ENCODE assay signal across 24 mouse cellular contexts in the genomic region with DNA sequence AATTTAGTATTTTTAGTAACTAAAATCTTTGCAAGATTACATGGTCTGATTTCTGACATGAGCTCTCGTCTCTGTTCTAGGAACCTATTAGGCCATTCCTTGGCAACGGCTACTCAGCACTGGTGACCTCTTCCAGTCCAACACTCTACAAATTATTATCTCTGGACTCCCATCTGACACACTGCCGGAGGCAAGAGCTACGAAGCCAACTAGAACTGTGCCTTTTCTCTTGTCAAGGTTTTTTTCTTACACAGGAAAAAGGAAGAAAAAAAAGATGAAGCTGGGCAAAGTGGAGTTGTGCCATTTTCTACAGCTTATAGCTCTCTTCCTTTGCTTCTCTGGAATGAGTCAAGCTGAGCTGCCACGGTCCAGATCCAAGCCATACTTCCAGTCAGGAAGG. TPM values are rescaled to one million over a fixed set of nuclear protein-coding genes. Genes with fewer than 3 reads are reported as not detected.
A peak's percentile ranks its signal among the peaks of the same experiment; 100 is the strongest.
DNase-seq lines count a peak whose midpoint lies in the region; ATAC-seq lines count a peak whose summit lies in the region.
"Had no signal": no experiment of that assay in that cellular context is flagged by ENCODE, and none has a peak within 500 bp of the region (broad histone marks: within the 10 kb centered on the region; RNA-seq: fewer than 3 reads in every experiment).

No protein-coding gene starts in this region.

- DNase-seq in lung, postnatal 10 days: peak; percentile 5
- no peak for DNase-seq in lung, postnatal 4 days
- peak; percentile 60 for DNase-seq in cerebellum, adult 11 months
- peak; percentile 56 for DNase-seq in cerebellum, adult 8-10 months
- DNase-seq in lung, postnatal 36 days: peak; percentile 12
- no peak for DNase-seq in hindbrain, embryonic 11.5 days (ENCODE audit: low spot score)
- DNase-seq in urinary bladder, postnatal 14 days (ENCODE audit: low spot score): no peak
- DNase-seq: adrenal gland, adult 2 months; heart, postnatal 14 days; kidney, adult 2 months; kidney, postnatal 14 days; liver; right cerebral cortex, postnatal 14 days; thymus, adult 18-20 months had no signal

- no peak overlapping the region for H3K27ac ChIP-seq in hindbrain, embryonic 11.5 days (ENCODE audit: low read depth, low read length)
- H3K27ac ChIP-seq: forebrain, embryonic 10.5 days; hindbrain, embryonic 13.5 days; layer of hippocampus, adult 2 months; midbrain, embryonic 15.5 days; stomach, embryonic 15.5 days had no signal

- H3K27me3 ChIP-seq in hindbrain, embryonic 11.5 days (ENCODE audit: control insufficient read depth, insufficient read depth, low read length): no peaks in the 10 kb centered on the region
- H3K27me3 ChIP-seq: hindbrain, embryonic 13.5 days; megakaryocyte, embryonic 14.5 days; midbrain, embryonic 15.5 days; stomach, embryonic 15.5 days had no signal

- no peaks in the 10 kb centered on the region for H3K9me3 ChIP-seq in hindbrain, embryonic 11.5 days (ENCODE audit: control insufficient read depth, low read length)
- H3K9me3 ChIP-seq: forebrain, embryonic 10.5 days; hindbrain, embryonic 13.5 days; megakaryocyte, embryonic 14.5 days; midbrain, embryonic 15.5 days; stomach, embryonic 15.5 days had no signal

- 88% methylated on average over 5 of the region's 5 CpGs for WGBS in hindbrain, embryonic 11.5 days

- no peaks in the 10 kb centered on the region for H3K4me1 ChIP-seq in hindbrain, embryonic 11.5 days (replicated peaks; ENCODE audit: control insufficient read depth, insufficient read depth, low read length)
- H3K4me1 ChIP-seq: forebrain, embryonic 10.5 days; megakaryocyte, embryonic 14.5 days; midbrain, embryonic 15.5 days; stomach, embryonic 15.5 days had no signal

- no peak for ATAC-seq in hindbrain, embryonic 11.5 days (ENCODE audit: low FRiP score)
- ATAC-seq: inflammation-experienced regulatory T-cells, adult 6 months; midbrain, embryonic 15.5 days had no signal

- no peak overlapping the region for H3K4me3 ChIP-seq in hindbrain, embryonic 11.5 days (ENCODE audit: low read depth, low read length)
- H3K4me3 ChIP-seq: forebrain, embryonic 10.5 days; hindbrain, embryonic 13.5 days; layer of hippocampus, adult 2 months; megakaryocyte, embryonic 14.5 days; midbrain, embryonic 15.5 days; stomach, embryonic 15.5 days had no signal

- H3K4me2 ChIP-seq in hindbrain, embryonic 11.5 days (replicated peaks; ENCODE audit: low read depth, low read length): no peak overlapping the region
- H3K4me2 ChIP-seq: heart, embryonic 11.5 days; hindbrain, embryonic 13.5 days; midbrain, embryonic 15.5 days; stomach, embryonic 15.5 days had no signal

- H3K36me3 ChIP-seq in hindbrain, embryonic 11.5 days (ENCODE audit: control insufficient read depth, insufficient read depth, low read length): no peaks in the 10 kb centered on the region
- H3K36me3 ChIP-seq: forebrain, embryonic 10.5 days; hindbrain, embryonic 13.5 days; midbrain, embryonic 15.5 days; stomach, embryonic 15.5 days had no signal

- no peak overlapping the region for H3K9ac ChIP-seq in hindbrain, embryonic 11.5 days (ENCODE audit: low read depth, low read length)
- H3K9ac ChIP-seq: hindbrain, embryonic 13.5 days; midbrain, embryonic 15.5 days; stomach, embryonic 15.5 days had no signal

RNA-seq across cellular contexts. Expression of gene Cdh7, which starts 11.7 kb away (rescaled TPM):
- 3.1 and 3.4 TPM in 2 replicates for polyA plus RNA-seq in hindbrain, embryonic 11.5 days (2014; fragmentation: Nextera tagmentation; extraction: Ambion mirVana)
- polyA plus RNA-seq: adrenal gland, adult 2 months; kidney, adult 2 months; liver, embryonic 16.5 days; spleen, adult 2 months had no signal

Comparison
In these comparisons a context has a peak if more than half of its experiments do, and no peak if none do; other contexts are left out.
1. DNase-seq: peak in lung, postnatal 10 days (single experiment), cerebellum, adult 11 months (single experiment), cerebellum, adult 8-10 months (single experiment) and lung, postnatal 36 days (single experiment); none in lung, postnatal 4 days (0 of 2), hindbrain, embryonic 11.5 days (single experiment) and urinary bladder, postnatal 14 days (single experiment).